Mouse (Mus musculus): ENCODE measurements at regions not wholly inside any gene's neighbourhood (a gene's known extent, or its start where the extent isn't known, plus 50 kb on each side); places are given as distances from the start of the nearest gene placed in this dataset.

DNA sequence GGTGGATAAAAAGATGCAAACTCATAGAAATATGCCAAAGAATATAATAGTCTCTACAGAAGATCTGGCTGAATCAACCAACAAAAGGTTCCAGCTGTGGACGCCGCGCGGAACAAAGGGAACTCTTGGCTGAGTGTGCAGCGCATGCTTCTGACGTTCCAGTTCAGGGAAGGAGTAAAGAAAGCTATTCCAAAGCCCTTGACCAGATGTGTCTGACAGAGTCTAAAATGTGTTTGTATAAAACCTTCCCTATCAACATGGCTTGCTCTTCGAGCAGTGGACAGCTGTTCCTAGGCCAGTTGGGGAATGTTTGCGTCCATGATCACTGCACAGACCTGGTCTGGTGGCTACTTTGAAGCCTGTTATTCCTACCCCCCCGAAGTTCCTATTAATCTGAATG is 442.4 kb downstream of the Bmp2 start:
- no peak overlapping the region for H3K4me3 ChIP-seq (ENCODE audit: low read depth, low read length)
- H3K4me1 ChIP-seq (ENCODE audit: control insufficient read depth, insufficient read depth, insufficient read length, low read length): no peaks in the 10 kb centered on the region
- TF ChIP-seq POLR2A (IDR thresholded peaks at IDR 0.05; ENCODE audit: low read depth, low read length): no peak
- no peak for TF ChIP-seq CTCF (IDR thresholded peaks at IDR 0.05; ENCODE audit: extremely low read depth, insufficient read length, insufficient replicate concordance, low read depth, low read length)
- no peak overlapping the region for H3K27ac ChIP-seq (ENCODE audit: insufficient read depth, low read depth, low read length)
- no peaks in the 10 kb centered on the region for H3K36me3 ChIP-seq (ENCODE audit: control insufficient read depth, insufficient read depth, low read length)
- 81% methylated on average over 9 of the region's 9 CpGs for WGBS
- H3K27me3 ChIP-seq (ENCODE audit: control insufficient read depth, insufficient read depth, low read length): no peaks in the 10 kb centered on the region

DNA sequence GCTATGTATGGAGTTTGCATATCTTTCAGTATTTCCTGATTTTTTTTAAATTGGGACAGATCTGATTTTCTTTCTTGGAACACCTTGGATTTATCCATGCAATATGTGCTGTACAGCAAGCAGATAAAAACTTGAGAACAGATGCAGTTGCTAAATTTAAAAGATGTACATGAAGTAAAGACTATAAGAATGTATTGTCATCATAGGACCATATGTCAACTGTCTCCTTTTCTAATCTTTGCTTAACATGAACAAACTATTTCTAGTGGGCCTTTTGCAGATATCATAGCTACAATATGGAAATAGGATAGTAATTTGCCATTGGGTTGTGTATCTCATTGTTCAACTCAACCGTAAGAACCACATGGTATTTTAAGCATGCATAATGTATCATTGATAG is 435.7 kb downstream of the Bmp2 start:
- Histone ChIP-seq H3K36me3 (ENCODE audit: control insufficient read depth, insufficient read depth, low read length) (no peaks in the 10 kb centered on the region), H3K4me3 (ENCODE audit: low read depth, low read length) (no peak overlapping the region), H3K4me1 (ENCODE audit: control insufficient read depth, insufficient read depth, insufficient read length, low read length) (no peaks in the 10 kb centered on the region), H3K27ac (ENCODE audit: insufficient read depth, low read depth, low read length) (no peak overlapping the region), H3K27me3 (ENCODE audit: control insufficient read depth, insufficient read depth, low read length) (no peaks in the 10 kb centered on the region)
- TF ChIP-seq POLR2A (IDR thresholded peaks at IDR 0.05; ENCODE audit: low read depth, low read length): no peak
- 91% methylated on average over 1 of the region's 1 CpGs for WGBS
